Mouse (Mus musculus) thymus, adult 2 months (tissue): ENCODE results near the gene Keap1.

Experiments
- CTCF ChIP-seq: fragments of 200-500 bp; IDR thresholded peaks from 2 replicates; pipeline ENCODE4 v1.5.1; 2012; ENCODE audit warnings: mild to moderate bottlenecking, control low read depth, low read length, moderate library complexity, borderline replicate concordance; ENCODE audit not compliant: control insufficient read depth, poor library complexity, insufficient read depth; ENCODE audit errors: extremely low read depth
- POLR2A ChIP-seq: fragments of 200-500 bp; IDR thresholded peaks from 2 replicates; pipeline ENCODE4 v1.6.1; 2012; ENCODE audit warnings: mild to moderate bottlenecking, low read length, control low read depth, moderate library complexity; ENCODE audit not compliant: control insufficient read depth, poor library complexity, insufficient read depth; ENCODE audit errors: extremely low read depth

DNA sequence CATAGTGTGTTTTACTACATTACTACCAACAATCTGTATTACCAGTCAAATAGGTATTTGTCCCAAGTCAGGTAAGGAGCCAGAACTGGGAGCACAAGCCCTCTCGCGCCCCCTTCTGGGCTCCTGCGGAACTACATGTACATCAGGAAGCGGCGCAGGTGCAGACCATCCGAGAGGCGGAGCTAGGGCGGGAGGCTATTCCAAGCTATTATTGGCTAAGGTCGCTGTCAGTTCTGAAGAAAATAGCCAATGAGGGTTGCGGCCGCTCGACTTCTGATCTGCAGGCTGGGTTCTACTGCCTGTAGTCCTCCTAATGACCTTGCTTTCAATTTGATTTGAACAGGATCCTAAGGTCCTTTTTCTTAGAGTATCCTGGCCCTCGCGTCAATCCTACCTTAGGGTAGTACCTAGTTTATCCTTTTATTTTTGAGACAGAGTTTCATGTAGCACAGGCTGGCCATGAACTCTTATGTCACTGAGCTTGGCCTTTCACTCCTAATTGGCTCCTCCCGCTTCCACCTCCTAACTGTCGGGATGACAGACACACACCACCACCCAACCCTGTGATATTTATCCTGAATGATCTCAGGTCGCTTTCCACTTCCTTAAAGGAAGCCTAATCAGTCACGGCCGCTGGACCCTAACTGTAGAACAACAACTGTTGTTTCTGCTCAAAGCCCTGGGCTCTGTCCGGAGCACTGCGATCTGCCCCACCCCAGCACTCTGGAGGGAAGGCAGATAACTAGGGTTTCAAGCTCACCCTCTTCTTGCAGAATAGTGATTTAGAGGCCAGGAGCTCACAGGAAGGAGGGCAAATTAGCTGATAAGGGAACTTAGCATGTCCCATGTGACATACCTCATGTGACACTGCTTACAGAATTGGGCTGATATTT is 18.4 kb downstream of the Keap1 start:
- TF ChIP-seq POLR2A (no peak), CTCF (peak; percentile 95)
